ENCODE assay signal across 8 mouse cellular contexts in the genomic region with DNA sequence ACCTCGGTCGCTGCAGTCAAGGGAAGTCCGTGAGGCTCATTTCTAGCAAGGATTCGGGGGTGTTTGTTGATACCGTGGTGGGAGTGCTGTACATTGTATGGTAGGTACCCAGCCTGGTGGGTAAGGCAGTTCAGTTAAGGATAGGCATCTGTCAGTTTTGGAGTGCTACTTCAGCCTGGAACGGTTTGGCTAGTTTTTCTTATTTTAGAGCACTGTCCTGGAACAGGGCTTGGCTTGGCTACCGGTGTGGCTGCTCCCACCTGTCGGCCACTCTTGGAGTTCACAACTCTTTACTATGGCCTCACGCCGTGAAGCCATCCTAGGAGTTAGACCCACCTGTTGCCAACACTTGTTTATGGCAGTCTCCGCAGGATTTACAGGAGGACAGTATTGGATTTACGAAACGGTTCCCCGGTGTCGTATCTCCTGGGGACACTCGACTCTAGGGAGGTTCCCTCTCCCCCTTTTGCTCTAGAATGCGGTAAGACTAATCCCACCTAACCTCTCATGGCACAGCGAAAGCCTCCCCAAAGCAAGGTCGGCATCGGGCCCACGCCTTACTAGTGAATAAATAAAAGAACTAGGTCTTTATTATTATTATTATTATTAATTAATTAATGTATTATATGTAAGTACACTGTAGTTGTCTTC. TPM values are rescaled to one million over a fixed set of nuclear protein-coding genes. Genes with fewer than 3 reads are reported as not detected.
A peak's percentile ranks its signal among the peaks of the same experiment; 100 is the strongest.
DNase-seq lines count a peak whose midpoint lies in the region; ATAC-seq lines count a peak whose summit lies in the region.

No protein-coding gene starts in this region.

- ATAC-seq in liver, embryonic 15.5 days (ENCODE audit: insufficient read depth): no peak
- ATAC-seq in neural tube, embryonic 14.5 days (ENCODE audit: low read depth): no peak

- H3K36me3 ChIP-seq in liver, embryonic 15.5 days (replicated peaks): no peaks in the 10 kb centered on the region
- no peaks in the 10 kb centered on the region for H3K36me3 ChIP-seq in neural tube, embryonic 14.5 days (ENCODE audit: control insufficient read depth, insufficient read depth, low read length)

- peak overlapping the region; percentile 92 for H3K4me3 ChIP-seq in liver, embryonic 15.5 days (replicated peaks)
- peak overlapping the region; percentile 73 for H3K4me3 ChIP-seq in neural tube, embryonic 14.5 days (ENCODE audit: low read depth, low read length)

- peak overlapping the region; percentile 96 for H3K4me2 ChIP-seq in liver, embryonic 15.5 days
- H3K4me2 ChIP-seq in neural tube, embryonic 14.5 days (ENCODE audit: low read depth, low read length): peak overlapping the region; percentile 87

- H3K27ac ChIP-seq in liver, embryonic 15.5 days (replicated peaks): peak overlapping the region; percentile 99
- peak overlapping the region; percentile 78 for H3K27ac ChIP-seq in neural tube, embryonic 14.5 days (ENCODE audit: low read depth, low read length)

- WGBS in liver, embryonic 15.5 days (ENCODE audit: insufficient replicate concordance): 2% methylated on average over 21 of the region's 21 CpGs
- WGBS in neural tube, embryonic 14.5 days: 5% methylated on average over 21 of the region's 21 CpGs

- no peaks in the 10 kb centered on the region for H3K27me3 ChIP-seq in liver, embryonic 15.5 days
- no peaks in the 10 kb centered on the region for H3K27me3 ChIP-seq in neural tube, embryonic 14.5 days (ENCODE audit: control insufficient read depth, insufficient read depth, low read length)

- peaks cover 59% of the 10 kb centered on the region for H3K4me1 ChIP-seq in liver, embryonic 15.5 days (replicated peaks)
- H3K4me1 ChIP-seq in neural tube, embryonic 14.5 days (ENCODE audit: control insufficient read depth, insufficient read depth, low read length): peaks cover 16% of the 10 kb centered on the region

- H3K9ac ChIP-seq in liver, embryonic 15.5 days: peak overlapping the region; percentile 66
- peak overlapping the region; percentile 5 for H3K9ac ChIP-seq in neural tube, embryonic 14.5 days (replicated peaks; ENCODE audit: low read depth, low read length)

- peak; percentile 43 to 62 for DNase-seq in right cerebral cortex, postnatal 10 days (ENCODE audit: low spot score in 2 of 2)
- no peak for DNase-seq in right cerebral cortex, postnatal 14 days
- DNase-seq in cerebellum, postnatal 10 days: peak; percentile 47 to 51
- DNase-seq in gastrocnemius, postnatal 25 days: peak; percentile 51
- DNase-seq in kidney, adult 11 months: peak; percentile 54
- DNase-seq in urinary bladder, adult 2 months (ENCODE audit: low spot score): peak; percentile 30

- H3K9me3 ChIP-seq in liver, embryonic 15.5 days (replicated peaks): no peaks in the 10 kb centered on the region
- H3K9me3 ChIP-seq in neural tube, embryonic 14.5 days (ENCODE audit: control insufficient read depth, low read length): no peaks in the 10 kb centered on the region

RNA-seq across cellular contexts. Expression of a gene that starts 2.5 kb away (rescaled TPM):
- total RNA-seq in gastrocnemius, postnatal 25 days (2021): 10 to 100 TPM; 12.5 to 19.6 TPM
- polyA plus RNA-seq in liver, embryonic 15.5 days (2015; fragmentation: Nextera tagmentation; extraction: Ambion mirVana): 13.3 and 14.1 TPM in 2 replicates
- polyA plus RNA-seq in neural tube, embryonic 14.5 days (2014; fragmentation: Nextera tagmentation; extraction: Ambion mirVana): 26.8 and 35.2 TPM in 2 replicates
- polyA plus RNA-seq in urinary bladder, adult 2 months (2012; rRNA removed): 32.3 TPM in 2 replicates

RNA-seq across cellular contexts. Expression of a gene that starts 56.2 kb away (rescaled TPM):
- total RNA-seq in gastrocnemius, postnatal 25 days (2021): 10 to 100 TPM; 27.6 to 29.0 TPM
- polyA plus RNA-seq in liver, embryonic 15.5 days (2015; fragmentation: Nextera tagmentation; extraction: Ambion mirVana): 16.5 and 17.0 TPM in 2 replicates
- 43.2 and 49.9 TPM in 2 replicates for polyA plus RNA-seq in neural tube, embryonic 14.5 days (2014; fragmentation: Nextera tagmentation; extraction: Ambion mirVana)
- polyA plus RNA-seq in urinary bladder, adult 2 months (2012; rRNA removed): 124 and 135 TPM in 2 replicates
